Mouse (Mus musculus) left cerebral cortex, postnatal 36 days (tissue): ENCODE data around the gene Dtx4. TPM values are rescaled to one million over a fixed set of nuclear protein-coding genes. Genes with fewer than 3 reads are reported as not detected.

Source experiments
- DNase-seq, 2 experiments: peaks; one replicate each; pipeline ENCODE4 v3.0.0; 2021 to 2022; ENCODE audit warnings: low spot score in 2 of 2, mixed read lengths in 1 of 2
- intact Hi-C: fragments of 180-260 bp; cut with DNase I; formaldehyde crosslinking; loops from one replicate; pipeline ENCODE4 v1.15.1; 2025
- total RNA-seq, 2 experiments: library from RNA; stranded (reverse); gene quantifications; 2 replicates each; pipeline ENCODE4 v1.2.3; 2021

Dtx4 gene
- total RNA-seq, 2 experiments from 2014 or later, result 32.9 to 35.5 TPM

- intact Hi-C loops, result no loop called here
- no peak for DNase-seq
Observed at GRCm38 (mm10) chr19:12497909-12498308, 3.3 kb downstream of the Dtx4 start.

- intact Hi-C loops, result no loop called here
- no peak for DNase-seq
Observed at GRCm38 (mm10) chr19:12496241-12496640, 5.0 kb downstream of the Dtx4 start.

DNA sequence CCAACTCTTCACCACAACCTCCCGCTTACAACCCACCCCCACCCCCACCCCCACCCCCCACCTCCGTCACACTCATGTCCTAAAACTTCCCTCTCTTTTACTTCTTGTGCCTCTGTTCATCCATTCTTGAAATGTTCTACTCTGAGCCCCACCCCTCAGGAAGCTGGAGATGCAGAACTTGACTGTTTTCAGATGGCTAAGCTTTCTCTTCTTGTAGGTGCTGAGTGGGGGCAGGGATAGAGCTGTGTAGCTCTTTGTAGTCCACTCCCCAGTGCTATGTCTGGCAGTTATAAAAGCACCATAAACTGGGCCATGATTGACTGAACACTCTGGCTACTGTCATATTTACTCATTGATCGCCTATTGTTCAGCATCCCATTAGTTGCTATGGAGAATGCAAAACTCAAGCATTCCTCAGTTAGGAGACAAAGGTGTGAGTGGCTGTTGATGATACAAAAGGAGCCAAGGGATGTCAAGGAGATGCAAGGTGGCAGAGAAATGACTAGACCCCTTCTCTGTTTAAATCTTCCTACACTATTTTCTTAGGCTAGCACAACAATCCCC is 6.2 kb downstream of the Dtx4 start:
- intact Hi-C loops, result no loop called here
- no peak for DNase-seq

DNA sequence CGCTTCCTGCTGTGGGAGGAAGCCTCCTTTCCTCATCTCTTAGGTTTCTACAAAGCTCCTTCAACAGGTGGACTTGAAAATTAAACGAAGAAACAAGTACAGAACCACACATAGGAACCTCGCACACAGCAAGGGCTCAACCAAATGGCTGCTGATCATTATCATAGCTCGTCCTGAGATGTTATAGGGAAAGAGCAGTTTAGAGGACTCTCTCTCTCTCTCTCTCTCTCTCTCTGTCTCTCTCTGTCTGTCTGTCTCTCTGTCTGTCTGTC is 7.1 kb downstream of the Dtx4 start:
- intact Hi-C loops, result no loop called here
- DNase-seq, result no peak

DNA sequence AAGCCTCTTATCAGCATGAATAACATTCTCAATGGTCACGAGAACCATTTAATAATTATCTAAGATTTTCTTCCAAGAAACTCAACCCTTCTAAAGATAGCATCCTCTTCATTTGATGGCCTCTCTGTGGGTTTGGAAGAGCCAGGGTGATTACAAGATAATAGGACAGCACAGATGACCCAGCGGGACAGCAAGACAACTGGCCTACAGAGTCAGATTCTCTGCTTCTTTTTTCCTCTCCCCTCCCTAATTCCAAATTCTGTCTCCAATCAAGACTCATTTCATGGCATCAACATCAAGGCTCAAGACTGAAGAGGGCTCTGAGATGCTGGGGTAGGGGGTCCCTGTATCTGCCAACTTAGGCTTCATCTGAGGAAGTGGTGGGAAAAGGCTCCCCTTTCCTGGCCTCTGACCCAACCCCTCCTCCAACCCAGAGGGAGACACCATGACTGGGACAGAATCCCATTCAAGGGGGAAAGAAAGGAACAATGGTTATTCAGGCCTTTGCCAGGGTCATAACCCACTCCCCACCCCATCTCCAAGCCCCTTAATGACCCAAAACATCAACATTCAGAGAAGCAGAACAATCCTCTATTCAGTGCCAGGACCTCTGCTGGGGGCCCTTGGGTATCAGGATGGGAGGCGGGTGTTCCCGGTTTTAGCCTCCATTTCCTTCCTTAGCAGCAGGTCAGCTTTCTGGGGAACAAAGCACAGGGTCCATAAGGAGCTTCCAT is 7.6 kb downstream of the Dtx4 start:
- no peak for DNase-seq
- intact Hi-C loops, result no loop called here

GRCm38 (mm10) chr19:12491636-12492035 is 9.6 kb downstream of the Dtx4 start:
- intact Hi-C loops, result no loop called here
- no peak for DNase-seq

DNA sequence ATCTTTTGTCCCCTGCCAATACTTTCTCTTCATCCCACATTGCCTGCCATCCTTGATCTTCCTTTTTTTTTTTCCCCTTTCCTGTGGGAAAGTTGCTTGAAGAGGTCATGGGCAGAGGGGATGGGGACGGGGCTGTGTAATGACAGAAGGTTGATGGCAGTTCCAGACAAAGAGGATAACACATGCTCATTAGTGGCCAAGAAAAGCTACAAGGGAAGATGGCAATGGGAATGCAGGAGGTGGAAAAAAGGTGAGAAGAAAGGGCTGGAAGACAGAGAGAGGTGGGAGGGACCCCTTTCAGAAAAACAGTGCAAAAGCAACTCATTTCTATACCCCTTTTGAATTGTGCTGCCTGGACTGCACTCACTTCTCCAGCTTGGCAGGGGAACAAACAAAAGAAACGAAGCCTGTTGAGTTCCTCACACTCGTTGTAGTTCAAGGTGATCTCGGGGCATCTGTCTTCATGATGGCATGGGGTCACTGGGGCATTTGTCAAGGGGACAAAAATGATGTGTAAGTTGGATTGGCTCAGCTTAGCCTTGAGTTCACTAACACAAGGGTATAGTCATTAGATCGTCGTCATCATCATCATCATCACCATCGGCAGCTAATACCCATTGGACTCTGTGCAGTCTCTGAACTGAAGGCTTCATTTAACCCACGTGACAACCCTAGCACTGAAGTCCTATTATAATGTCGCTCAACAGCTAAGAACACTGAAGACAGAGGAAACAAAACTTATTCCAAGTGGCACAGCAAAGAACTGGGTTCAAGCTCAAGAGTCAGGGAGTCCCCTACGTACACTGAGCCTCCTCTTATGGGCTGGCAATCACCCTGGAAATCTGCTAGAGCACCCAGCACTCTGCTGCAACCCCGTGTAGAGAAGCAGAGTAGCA is 11.3 kb downstream of the Dtx4 start:
- no peak for DNase-seq
- intact Hi-C loops, result no loop called here

DNA sequence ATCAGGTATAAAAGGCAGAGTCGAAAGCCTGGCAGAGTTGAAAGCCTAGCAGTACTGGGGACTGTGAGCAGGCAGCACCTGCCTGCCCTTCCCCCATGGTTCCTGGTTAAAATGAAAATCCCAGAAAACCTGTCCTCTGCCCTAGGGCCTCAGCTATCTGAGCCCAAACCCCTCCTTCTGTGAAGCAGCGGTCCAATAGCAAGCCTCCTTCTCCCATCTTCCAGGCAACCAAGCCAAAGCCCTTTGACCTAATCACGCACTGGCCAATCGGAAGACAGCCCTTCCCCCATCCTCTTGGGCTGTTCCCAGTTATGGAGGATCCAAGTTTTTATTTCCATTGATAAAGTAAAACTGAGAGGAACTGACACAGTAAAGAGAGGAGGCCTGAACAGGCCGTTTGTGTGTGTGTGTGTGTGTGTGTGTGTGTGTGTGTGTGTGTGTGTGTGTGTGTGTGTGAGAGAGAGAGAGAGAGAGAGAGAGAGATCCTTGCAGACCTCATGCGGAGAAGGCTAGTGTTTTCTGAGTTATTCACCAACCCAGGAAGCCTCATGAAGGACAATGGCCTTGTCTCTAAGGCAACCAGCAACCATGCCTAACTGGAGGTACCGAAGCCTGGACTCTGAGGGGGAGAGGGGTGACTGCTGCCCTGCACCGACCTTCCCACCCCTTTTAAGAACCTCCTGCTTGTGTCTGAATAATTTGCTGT is 12.1 kb downstream of the Dtx4 start:
- intact Hi-C loops, result no loop called here
- DNase-seq, result no peak

DNA sequence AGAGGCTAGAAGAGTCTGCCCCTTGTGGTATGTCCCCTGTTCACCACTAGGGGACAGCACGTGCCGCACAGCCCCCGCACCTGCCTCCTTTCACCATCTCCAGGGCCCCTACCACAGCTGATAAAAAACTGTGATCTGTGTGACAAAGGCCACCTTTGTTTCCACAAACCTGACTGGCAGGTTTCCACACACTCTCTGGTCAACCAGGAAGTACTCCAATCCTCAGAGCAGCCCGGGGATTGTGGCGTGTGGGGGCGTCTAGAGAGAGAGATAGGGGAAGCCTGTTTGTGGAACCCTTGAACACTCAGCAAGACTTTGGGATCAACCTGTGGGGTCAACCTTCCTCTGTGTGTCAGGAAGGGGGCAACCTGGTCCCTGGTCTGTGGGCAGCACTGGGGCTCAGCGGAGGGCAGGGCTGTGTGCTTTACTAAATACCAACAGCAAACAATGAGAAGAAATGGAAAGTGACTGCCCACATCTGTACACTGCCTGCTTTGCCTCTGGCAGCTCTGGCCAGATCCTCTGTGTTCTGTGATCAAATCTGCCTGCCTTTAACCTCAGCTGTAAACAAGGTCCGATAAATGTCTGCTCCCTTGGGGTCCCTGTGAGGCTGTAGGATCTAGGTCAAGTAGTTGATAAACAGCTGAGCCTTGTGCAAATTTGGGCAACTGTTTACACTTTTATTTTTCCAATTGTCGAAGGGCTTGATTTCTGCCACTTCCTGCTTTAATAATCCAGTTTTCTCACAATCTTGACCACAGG is 12.9 kb downstream of the Dtx4 start:
- DNase-seq, result no peak
- intact Hi-C loops, result no loop called here

- no peak for DNase-seq
- intact Hi-C loops, result no loop called here
Observed at GRCm38 (mm10) chr19:12487511-12488204, 13.6 kb downstream of the Dtx4 start.

GRCm38 (mm10) chr19:12486875-12487274 is 14.4 kb downstream of the Dtx4 start:
- no peak for DNase-seq
- intact Hi-C loops, result no loop called here

- intact Hi-C loops, result no loop called here
Observed at GRCm38 (mm10) chr19:12485631-12486030, 15.6 kb downstream of the Dtx4 start.

DNA sequence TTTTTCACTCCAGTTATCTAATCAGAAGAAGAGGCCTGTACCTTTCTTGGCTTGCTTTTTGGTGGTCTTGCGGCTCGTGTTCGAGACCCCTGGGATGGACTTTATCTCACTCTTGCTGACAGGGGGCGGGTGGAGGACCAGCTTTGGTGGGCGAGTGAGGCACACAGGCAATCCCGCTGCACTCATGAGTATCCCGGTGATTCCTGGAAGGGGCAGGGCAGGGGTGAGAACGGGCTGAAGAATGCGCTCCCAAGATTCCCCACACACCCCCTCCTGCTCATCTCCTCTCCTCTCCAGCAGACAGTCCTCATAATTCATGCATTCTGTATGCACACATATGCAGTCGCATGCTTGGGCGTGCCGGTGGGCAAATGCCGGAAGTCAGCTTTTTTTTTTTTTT is 16.0 kb downstream of the Dtx4 start:
- no peak for DNase-seq
- intact Hi-C loops, result no loop called here

More at GRCm38 (mm10) chr19:12485631-12486030, 15.6 kb downstream of the Dtx4 start:
- DNase-seq, result no peak

GRCm38 (mm10) chr19:12484210-12484609 is 17.0 kb downstream of the Dtx4 start:
- intact Hi-C loops, result no loop called here
- no peak for DNase-seq

GRCm38 (mm10) chr19:12483782-12484181 is 17.5 kb downstream of the Dtx4 start:
- intact Hi-C loops, result no loop called here
- no peak for DNase-seq

- no peak for DNase-seq
- intact Hi-C loops, result no loop called here
Observed at GRCm38 (mm10) chr19:12478369-12478768, 22.9 kb downstream of the Dtx4 start.

- intact Hi-C loops, result no loop called here
- DNase-seq, result peak in 1 of 2 experiments; percentile 32
Observed at GRCm38 (mm10) chr19:12476721-12477270, 24.5 kb downstream of the Dtx4 start.

DNA sequence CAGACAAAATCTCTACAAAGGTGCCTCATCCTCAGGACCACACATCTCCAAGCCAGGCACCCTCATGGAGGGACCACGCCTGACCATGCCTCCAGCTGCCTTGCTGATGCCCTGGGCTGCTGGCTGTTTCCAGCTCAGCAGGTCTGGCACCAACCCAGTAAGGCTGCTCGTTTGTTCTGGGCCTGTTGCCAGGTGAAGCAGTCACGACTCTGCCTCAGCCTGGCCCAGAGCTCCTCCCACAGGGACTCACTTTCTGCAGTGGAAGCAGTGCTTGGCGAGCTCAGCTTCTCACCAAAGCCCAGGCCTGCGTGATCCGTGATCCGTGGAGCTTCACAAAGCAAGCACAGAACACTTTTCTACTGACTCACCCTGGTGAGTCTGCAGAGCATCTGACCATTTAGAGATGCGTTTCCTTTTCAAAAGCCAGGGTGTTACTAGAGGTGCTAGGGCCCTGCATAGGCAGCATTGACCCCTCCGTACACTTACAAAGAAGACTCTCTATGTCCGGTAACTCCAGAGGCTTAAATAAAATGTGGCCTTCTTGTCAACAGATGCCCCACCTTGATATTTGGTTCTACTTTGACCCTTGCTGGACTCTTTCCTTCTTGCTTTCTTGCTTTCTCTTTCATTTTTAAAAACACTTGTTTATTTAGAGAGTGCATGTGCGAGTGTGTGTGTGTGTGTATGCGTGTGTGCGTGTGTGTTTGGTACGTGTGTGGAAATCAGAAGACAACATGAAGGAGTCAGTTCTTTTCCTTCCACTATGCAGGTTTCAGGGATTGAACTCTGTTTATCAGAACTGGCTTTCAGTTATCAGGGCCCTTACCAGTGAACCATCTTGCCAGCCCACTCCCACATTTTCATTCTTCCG is 25.6 kb downstream of the Dtx4 start:
- DNase-seq, result peak; percentile 87 to 89
- intact Hi-C loops, result no loop called here
